Mouse (Mus musculus): ENCODE measurements around the gene Dgki.

Dgki gene

GRCm38 (mm10) chr6:37067357-37067756, 232.6 kb downstream of the Dgki start:
- DNase-seq (ENCODE audit: low spot score in 2 of 2), result no peak

- no peak for DNase-seq (ENCODE audit: low spot score in 2 of 2)
These were observed 235.7 kb downstream of the Dgki start for GRCm38 (mm10) chr6:37064214-37064830.

GRCm38 (mm10) chr6:37063266-37063665, 236.7 kb downstream of the Dgki start:
- DNase-seq (ENCODE audit: low spot score in 2 of 2), result no peak

GRCm38 (mm10) chr6:37060114-37060513, 239.9 kb downstream of the Dgki start:
- no peak for DNase-seq (ENCODE audit: low spot score in 2 of 2)

GRCm38 (mm10) chr6:37057957-37058356, 242.0 kb downstream of the Dgki start:
- no peak for DNase-seq (ENCODE audit: low spot score in 2 of 2)

GRCm38 (mm10) chr6:37057536-37057935, 242.4 kb downstream of the Dgki start:
- DNase-seq (ENCODE audit: low spot score in 2 of 2), result no peak

GRCm38 (mm10) chr6:37055634-37056033, 244.3 kb downstream of the Dgki start:
- DNase-seq (ENCODE audit: low spot score in 2 of 2), result no peak

GRCm38 (mm10) chr6:37055128-37055527, 244.9 kb downstream of the Dgki start:
- no peak for DNase-seq (ENCODE audit: low spot score in 2 of 2)

- no peak for DNase-seq (ENCODE audit: low spot score in 2 of 2)
These were observed 245.5 kb downstream of the Dgki start for GRCm38 (mm10) chr6:37054435-37055020.

- no peak for DNase-seq (ENCODE audit: low spot score in 2 of 2)
These were observed 246.6 kb downstream of the Dgki start for GRCm38 (mm10) chr6:37053411-37053810.

GRCm38 (mm10) chr6:37051652-37052051, 248.3 kb downstream of the Dgki start:
- DNase-seq (ENCODE audit: low spot score in 2 of 2), result no peak

GRCm38 (mm10) chr6:37051150-37051549, 248.8 kb downstream of the Dgki start:
- no peak for DNase-seq (ENCODE audit: low spot score in 2 of 2)

GRCm38 (mm10) chr6:37047611-37048129, 252.3 kb downstream of the Dgki start:
- DNase-seq (ENCODE audit: low spot score in 2 of 2), result no peak

- peak; percentile 29 to 48 for DNase-seq (ENCODE audit: low spot score in 2 of 2)
These were observed 253.7 kb downstream of the Dgki start for GRCm38 (mm10) chr6:37046152-37046788.

- DNase-seq (ENCODE audit: low spot score in 2 of 2), result no peak
These were observed 255.2 kb downstream of the Dgki start for GRCm38 (mm10) chr6:37044796-37045195.

GRCm38 (mm10) chr6:37038444-37038843, 261.5 kb downstream of the Dgki start:
- peak in 1 of 2 experiments; percentile 28 for DNase-seq (ENCODE audit: low spot score in 2 of 2)

- peak in 1 of 2 experiments; percentile 37 for DNase-seq (ENCODE audit: low spot score in 2 of 2)
These were observed 262.7 kb downstream of the Dgki start for GRCm38 (mm10) chr6:37037115-37037908.

GRCm38 (mm10) chr6:37035681-37036080, 264.3 kb downstream of the Dgki start:
- DNase-seq (ENCODE audit: low spot score in 2 of 2), result no peak

GRCm38 (mm10) chr6:37030986-37031385, 269.0 kb downstream of the Dgki start:
- no peak for DNase-seq (ENCODE audit: low spot score in 2 of 2)

- DNase-seq (ENCODE audit: low spot score in 2 of 2), result no peak
These were observed 269.6 kb downstream of the Dgki start for GRCm38 (mm10) chr6:37030402-37030801.

GRCm38 (mm10) chr6:37028841-37029240, 271.1 kb downstream of the Dgki start:
- DNase-seq (ENCODE audit: low spot score in 2 of 2), result no peak

- no peak for DNase-seq (ENCODE audit: low spot score in 2 of 2)
These were observed 271.7 kb downstream of the Dgki start for GRCm38 (mm10) chr6:37028300-37028699.

All from frontal cortex, postnatal 25 days (tissue).